Mouse (Mus musculus): ENCODE data around the gene Smc1a.

DNA sequence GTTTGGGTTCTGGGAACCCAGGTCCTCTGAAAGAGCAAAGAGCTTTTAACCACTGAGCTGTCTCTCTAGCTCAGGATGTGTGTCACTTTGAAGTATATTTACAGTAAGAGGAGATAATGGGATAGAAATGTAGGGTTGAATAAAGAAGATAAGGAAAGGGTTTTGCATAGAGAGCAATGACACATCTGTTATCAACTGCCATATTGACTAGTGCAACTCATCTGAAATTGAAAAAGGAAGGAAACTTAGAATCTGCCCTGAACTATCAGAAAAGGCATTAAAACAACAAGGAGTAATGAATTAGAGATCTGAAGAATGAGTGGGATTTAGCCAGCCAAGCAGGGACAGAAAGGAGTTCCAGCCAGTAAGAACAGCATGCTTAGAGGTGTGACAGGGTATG is 23.6 kb downstream of the Smc1a start:
- TF ChIP-seq CTCF (IDR thresholded peaks at IDR 0.05; ENCODE audit: low read depth, low read length) (no peak), TAL1 (conservative IDR thresholded peaks at IDR 0.05; ENCODE audit: low read depth, low read length) (no peak)

Data from G1E (cell line).